Mouse (Mus musculus) CD4-positive helper T cell, adult 2 months (primary cell): ENCODE data around the gene Gm13199.

Experiments
- DNase-seq: peaks from one replicate; pipeline ENCODE4 v3.0.0-alpha.2; 2012; ENCODE audit warnings: low read depth, missing footprints, low spot score

Gene Gm13199

DNA sequence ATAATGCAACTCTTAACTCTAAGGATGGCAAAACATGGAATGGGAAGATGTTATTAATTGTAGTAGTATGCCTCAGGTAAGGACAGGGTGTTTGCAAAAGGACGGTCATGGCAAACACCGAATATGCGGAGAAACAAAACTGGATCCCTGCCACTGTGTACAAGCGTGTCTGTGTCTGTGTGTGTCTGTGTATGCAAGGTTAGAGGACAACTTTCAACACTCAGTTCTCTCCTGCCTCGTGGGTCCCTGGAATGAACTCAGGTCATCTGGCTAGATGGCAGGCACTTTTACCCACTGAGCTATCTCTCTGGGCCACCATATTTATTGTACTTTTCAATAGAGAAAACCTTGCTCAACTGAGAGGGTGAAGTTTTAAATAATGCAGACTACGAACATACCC, 40.3 kb downstream of the Gm13199 start:
- no peak for DNase-seq

DNA sequence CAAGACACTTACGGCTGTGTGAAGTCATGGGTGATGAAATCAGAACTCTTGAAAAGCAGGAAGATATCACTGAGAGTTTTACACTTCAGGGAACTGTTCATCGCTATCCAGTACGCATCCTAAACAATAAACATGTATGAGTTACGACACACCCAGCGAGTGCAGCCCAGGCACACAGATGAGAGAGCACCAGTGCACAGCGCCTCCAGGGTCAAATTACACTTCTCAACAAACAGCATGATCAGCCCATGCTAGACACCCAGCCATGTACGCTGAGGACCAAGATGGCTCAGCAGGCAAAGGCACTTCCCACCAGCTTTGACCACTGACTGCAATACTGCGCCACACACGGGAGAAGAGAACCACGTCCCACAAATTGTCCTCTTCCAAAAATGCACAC, 41.5 kb downstream of the Gm13199 start:
- no peak for DNase-seq
